Mouse (Mus musculus): ENCODE results near the gene Pdzd2.

The Pdzd2 gene

GRCm38 (mm10) chr15:12355907-12356306 is 383.8 kb downstream of the Pdzd2 start:
- no peak for DNase-seq (ENCODE audit: low spot score in 2 of 2)

DNA sequence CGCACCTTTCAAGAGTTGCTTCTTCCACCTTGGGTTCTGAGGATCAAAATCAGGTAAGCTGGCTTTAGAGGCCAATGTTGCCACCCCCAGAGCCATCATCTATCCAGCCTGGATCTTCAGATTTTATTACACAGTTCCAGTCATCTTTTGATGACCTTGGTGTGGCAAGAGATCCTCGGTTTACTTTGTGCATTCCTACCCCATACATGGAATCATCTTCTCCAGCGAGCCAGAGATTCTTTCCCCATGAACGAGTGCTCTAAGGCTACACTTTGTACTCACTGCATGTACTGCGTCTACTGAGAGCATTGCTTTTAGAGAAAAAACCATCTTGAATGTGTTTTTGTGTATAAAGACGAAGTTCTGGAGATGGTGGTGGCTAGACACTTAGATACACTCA is 384.5 kb downstream of the Pdzd2 start:
- no peak for DNase-seq (ENCODE audit: low spot score in 2 of 2)

DNA sequence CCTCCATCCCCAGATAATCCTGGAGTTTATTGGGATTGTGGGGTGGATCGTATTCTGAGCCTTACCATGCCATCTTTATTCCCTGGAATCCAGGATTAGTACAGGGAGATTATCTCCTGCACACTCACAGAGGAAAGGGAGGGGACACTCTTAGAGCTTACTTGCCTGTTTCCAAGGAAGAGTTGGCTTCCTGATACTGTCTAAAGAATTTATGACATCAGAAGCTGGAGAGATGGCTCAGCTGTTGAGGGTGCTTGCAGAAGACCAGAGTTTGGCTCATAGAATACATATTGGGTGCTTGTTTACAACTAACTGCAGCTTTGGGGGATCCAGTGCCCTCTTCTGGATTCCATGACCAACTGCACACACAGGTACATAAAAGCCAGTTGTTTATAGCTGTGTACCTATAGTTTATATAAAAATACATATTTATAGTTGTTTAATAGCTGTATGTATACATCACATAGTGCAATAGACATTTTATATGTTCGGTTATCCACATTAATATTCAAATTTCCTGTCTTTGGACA is 385.4 kb downstream of the Pdzd2 start:
- no peak for DNase-seq (ENCODE audit: low spot score in 2 of 2)

DNA sequence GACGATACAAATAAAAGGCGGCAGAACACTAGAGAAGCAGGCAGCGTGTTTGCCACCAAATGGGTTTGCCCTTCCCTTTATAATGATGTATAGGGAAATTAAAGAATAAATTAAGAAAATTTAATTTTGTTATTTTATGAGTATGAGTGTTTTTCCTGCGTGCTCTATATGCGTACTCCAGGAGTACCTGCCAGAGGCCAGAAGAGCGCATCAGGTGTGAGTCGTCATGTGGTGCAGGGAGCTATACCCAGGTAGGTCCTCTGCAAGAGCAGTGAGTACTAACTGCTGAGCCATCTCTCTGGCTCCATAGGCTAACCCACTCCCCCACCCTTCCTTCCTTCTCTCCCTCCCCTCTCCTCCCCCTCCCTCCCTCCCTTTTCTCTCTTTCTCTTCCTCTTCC is 388.3 kb downstream of the Pdzd2 start:
- DNase-seq (ENCODE audit: low spot score in 2 of 2) = no peak

- no peak for DNase-seq (ENCODE audit: low spot score in 2 of 2)
Measured at GRCm38 (mm10) chr15:12349840-12350239, 389.9 kb downstream of the Pdzd2 start.

GRCm38 (mm10) chr15:12348950-12349349 is 390.8 kb downstream of the Pdzd2 start:
- no peak for DNase-seq (ENCODE audit: low spot score in 2 of 2)

GRCm38 (mm10) chr15:12346916-12347315 is 392.8 kb downstream of the Pdzd2 start:
- DNase-seq (ENCODE audit: low spot score in 2 of 2) = no peak

DNA sequence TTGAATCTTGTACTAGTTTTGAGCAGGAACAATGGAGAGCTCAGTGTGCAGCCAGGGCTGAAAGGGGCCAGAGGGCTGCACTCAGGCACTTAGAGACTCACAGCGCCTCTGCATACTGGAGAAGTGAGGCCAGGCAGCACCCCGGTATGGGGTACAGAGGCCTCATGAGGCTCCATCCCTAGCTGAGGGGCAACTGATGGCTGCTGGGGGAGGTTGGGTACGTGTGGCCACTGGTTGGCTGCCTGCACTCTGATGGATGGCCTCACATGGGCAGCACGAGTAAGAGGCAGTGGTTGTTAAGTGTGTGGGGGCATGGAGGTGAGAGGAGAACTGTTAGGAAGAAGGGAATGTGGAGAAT is 398.3 kb downstream of the Pdzd2 start:
- DNase-seq (ENCODE audit: low spot score in 2 of 2) = no peak

DNA sequence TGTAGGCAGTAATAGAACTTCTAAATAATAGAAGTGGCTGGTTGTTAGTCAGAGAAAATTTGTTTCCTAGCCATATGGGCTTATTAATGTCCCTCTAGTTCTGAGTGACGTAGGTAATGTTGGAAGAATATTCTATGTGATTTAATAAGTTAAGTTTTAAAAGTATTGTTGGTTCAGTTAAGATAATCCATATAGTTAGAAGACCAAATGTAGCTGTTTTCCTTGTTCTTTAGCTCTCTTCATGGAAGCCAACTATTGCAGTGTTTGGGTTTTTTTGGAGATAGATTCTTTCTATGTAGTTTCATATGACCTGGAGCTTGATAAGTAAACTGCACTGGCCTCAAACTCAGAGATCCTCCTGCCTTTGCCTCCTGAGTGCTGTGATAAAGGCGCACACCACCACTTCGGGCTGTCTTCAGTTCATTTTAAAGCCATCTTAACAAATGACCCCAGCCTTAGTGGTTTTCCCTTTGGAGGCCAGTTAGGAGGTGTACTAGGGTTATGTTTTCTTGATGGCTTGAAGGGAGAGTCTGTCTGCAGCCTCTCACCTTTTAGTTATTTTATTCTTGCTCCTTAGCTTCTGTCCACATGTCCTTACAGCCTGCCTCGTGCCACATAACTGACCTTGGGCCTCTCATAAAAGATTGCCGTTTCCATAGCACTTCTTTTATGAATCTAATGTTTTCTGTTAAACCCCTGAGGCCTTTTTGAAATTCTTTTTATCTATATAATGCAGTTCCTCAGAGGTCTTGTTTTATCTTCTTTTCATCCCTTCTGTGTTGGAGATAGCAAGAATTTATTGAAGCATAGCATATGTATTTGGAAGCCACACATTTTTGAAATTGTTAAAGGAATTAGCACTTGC is 399.0 kb downstream of the Pdzd2 start:
- no peak for DNase-seq (ENCODE audit: low spot score in 2 of 2)

GRCm38 (mm10) chr15:12337779-12338137 is 402.0 kb downstream of the Pdzd2 start:
- DNase-seq (ENCODE audit: low spot score in 2 of 2) = no peak

- peak in 1 of 2 experiments; percentile 31 for DNase-seq (ENCODE audit: low spot score in 2 of 2)
Measured at GRCm38 (mm10) chr15:12337030-12337778, 402.5 kb downstream of the Pdzd2 start.

DNA sequence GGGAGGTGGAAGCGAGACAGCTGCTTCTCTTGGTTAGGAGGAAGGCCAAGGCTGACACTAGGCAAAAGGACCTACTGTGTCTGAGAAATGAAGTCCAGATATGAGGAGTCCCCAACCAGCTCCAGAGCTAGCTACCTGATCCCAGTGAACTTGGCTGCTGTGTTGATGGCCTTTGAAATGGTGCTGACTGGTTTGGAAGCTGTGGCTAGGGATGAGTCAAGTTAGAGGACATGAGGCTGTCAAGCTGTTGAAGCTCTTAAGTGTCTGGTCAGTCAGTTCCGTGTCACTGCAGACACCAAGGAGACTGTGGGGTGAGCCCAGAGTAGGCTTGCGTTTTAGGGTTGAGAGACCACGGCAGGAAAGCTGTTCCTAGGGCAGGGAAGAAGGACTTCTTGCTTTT is 405.3 kb downstream of the Pdzd2 start:
- DNase-seq (ENCODE audit: low spot score in 2 of 2) = no peak

DNA sequence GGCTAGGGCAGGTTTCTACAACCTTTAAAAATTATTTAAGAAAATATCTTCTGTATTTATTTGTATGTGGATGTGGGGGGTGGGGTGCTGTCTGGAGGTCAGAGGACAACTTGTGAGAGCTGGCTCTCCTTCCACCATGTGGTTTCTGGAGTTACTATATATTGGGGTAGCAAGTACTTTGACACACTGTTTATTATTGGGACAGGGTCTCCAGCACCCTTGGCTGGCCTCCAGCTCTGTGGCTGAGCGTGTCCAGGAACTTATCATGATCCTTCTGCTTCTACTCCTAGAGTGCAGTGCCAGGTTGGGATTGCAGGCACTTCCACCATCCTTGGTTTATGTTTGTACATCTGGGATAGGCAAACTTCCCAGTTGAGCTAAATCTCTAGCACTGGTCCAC is 408.4 kb downstream of the Pdzd2 start:
- no peak for DNase-seq (ENCODE audit: low spot score in 2 of 2)

GRCm38 (mm10) chr15:12330892-12331291 is 408.8 kb downstream of the Pdzd2 start:
- no peak for DNase-seq (ENCODE audit: low spot score in 2 of 2)

DNA sequence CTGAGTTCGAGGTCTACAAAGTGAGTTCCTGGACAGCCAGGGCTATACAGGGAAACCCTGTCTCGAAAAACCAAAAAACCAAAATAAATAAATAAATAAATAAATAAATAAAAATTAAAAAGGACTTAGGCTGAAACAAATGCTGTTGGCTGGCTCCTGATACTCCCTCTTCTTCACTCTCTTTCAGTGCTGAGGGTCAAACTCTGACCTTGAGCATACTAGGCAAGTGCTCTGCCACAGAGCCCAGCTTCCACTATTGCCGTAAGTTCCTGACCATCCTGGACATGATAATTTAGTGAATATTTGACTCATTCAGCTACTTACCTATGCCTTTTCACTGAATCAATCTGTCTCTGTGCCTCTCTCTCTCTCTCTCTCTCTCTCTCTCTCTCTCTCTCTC is 409.3 kb downstream of the Pdzd2 start:
- no peak for DNase-seq (ENCODE audit: low spot score in 2 of 2)

DNA sequence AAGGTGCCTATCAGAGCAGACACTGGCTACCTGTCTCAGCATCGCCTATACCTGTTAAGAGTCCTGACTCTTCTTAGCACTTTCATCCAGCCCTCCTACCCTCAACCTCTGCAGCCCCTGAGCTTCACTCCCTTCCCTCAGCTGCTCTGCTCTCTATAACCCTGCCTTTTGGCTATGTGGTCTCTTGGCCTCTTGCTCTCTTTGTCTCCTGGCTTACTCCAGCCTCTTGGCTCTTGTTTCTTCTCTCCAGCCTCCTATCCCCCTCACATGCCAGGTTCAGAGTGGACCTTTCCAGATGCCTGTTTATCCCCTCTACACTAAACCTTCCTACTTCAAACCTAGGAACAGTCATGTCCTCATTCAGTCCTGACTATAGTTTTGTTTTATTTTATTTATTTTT is 415.4 kb downstream of the Pdzd2 start:
- DNase-seq (ENCODE audit: low spot score in 2 of 2) = no peak

- no peak for DNase-seq (ENCODE audit: low spot score in 2 of 2)
Measured at GRCm38 (mm10) chr15:12322676-12323402, 416.9 kb downstream of the Pdzd2 start.

DNA sequence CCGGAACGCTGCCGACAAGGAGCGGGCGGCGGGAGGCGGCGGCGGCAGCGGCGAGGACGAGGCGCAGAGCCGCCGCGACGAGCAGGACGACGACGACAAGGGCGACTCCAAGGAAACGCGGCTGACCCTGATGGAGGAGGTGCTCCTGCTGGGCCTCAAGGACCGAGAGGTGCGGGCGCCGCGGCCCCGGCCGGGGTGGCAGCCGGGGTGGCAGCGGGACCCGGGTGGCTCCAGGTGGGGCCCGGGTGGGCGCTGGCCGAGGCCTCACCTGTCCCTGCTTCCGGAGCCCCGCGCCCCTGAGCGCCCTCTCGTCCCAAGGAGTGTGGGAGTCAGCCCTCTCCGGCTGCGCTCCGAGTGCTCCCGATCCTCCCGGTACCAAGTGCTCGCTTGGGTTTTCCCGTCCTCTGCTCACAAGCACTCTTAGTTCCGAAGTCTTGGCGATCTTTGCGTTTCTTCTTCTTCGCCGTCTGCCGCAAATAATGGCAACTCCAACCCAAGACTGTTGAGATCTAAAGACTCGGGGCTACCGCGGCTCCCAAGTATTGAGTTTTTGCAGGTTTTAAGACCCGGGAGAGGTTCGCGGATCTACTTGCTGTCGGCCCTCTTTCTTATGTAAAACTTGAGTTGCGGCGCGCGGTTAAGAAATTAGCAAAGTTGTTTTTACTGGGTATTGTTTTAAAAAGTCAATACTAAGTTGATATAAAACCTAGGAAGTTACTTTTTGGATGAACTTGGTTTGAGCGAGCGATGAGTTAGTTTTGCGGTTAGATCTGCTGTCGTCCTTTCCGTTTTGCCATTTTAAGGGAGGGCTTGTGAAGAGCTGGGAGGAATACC is 417.7 kb downstream of the Pdzd2 start, which contains the start of gene 1810049J17Rik:
Gene 1810049J17Rik (minus strand): TSS at position 112 of the 834 bp plus-strand sequence.
- DNase-seq (ENCODE audit: low spot score in 2 of 2) = peak; percentile 25 to 44

GRCm38 (mm10) chr15:12321091-12321787 is 418.5 kb downstream of the Pdzd2 start, which contains the start of gene Golph3:
Gene Golph3, plus strand, starts transcription at chr15:12321450.
- DNase-seq (ENCODE audit: low spot score in 2 of 2) = peak; percentile 93 to 96

- DNase-seq (ENCODE audit: low spot score in 2 of 2) = no peak
Measured at GRCm38 (mm10) chr15:12320441-12321090, 419.2 kb downstream of the Pdzd2 start.

Data from heart, adult 9 months (tissue).